Mouse (Mus musculus) C2C12 (cell line): Measurements from ENCODE around the gene Olfm1. TPM values are rescaled to one million over a fixed set of nuclear protein-coding genes. Genes with fewer than 3 reads are reported as not detected.

ENCODE experiments used
- H3K27me3 ChIP-seq: one replicate; pipeline ENCODE4 v1.6.1; 2011; ENCODE audit not compliant: control insufficient read depth, insufficient read depth, insufficient read length
- H3K36me3 ChIP-seq: one replicate; pipeline ENCODE4 v1.6.1; 2011; ENCODE audit not compliant: control insufficient read depth, insufficient read depth
- H3K4me3 ChIP-seq: one replicate; pipeline ENCODE4 v1.5.1; 2011; ENCODE audit warnings: mild to moderate bottlenecking, control low read depth; ENCODE audit not compliant: poor library complexity, insufficient read depth, severe bottlenecking
- H3K79me2 ChIP-seq: one replicate; pipeline ENCODE4 v1.6.1; 2011; ENCODE audit not compliant: control insufficient read depth, insufficient read depth
- H3K79me3 ChIP-seq: one replicate; pipeline ENCODE4 v1.6.1; 2011; ENCODE audit warnings: low read depth, control low read depth
- H3ac ChIP-seq: one replicate; pipeline ENCODE3; 2011; ENCODE audit warnings: low read depth; ENCODE audit not compliant: control insufficient read depth, insufficient read length
- CEBPB ChIP-seq: IDR thresholded peaks from one replicate; pipeline ENCODE4 v1.6.1; 2011; ENCODE audit warnings: low read depth, mild to moderate bottlenecking, control low read depth, moderate library complexity
- CTCF ChIP-seq: IDR thresholded peaks from one replicate; pipeline ENCODE4 v1.5.1; 2011; ENCODE audit not compliant: control insufficient read depth, insufficient read depth, insufficient read length
- FOSL1 ChIP-seq: IDR thresholded peaks from one replicate; pipeline ENCODE4 v1.8.0; 2011; ENCODE audit warnings: mild to moderate bottlenecking, low read length; ENCODE audit not compliant: poor library complexity, insufficient read depth, severe bottlenecking
- MAX ChIP-seq: IDR thresholded peaks from one replicate; pipeline ENCODE4 v1.6.1; 2011; ENCODE audit warnings: mild to moderate bottlenecking, control low read depth
- MYOD1 ChIP-seq: IDR thresholded peaks from one replicate; pipeline ENCODE4 v1.6.1; 2011; ENCODE audit warnings: low read depth; ENCODE audit not compliant: control insufficient read depth, insufficient read length
- MYOG ChIP-seq: IDR thresholded peaks from one replicate; pipeline ENCODE4 v1.6.1; 2011; ENCODE audit not compliant: control insufficient read depth, insufficient read length; ENCODE audit errors: extremely low read depth
- USF1 ChIP-seq: IDR thresholded peaks from one replicate; pipeline ENCODE4 v1.6.1; 2011; ENCODE audit warnings: low read depth, mild to moderate bottlenecking, control low read depth, moderate library complexity
- polyA plus RNA-seq: library from polyadenylated mRNA; unstranded; fragments of >200 nt; fragmentation: generic; extraction: Trizol; gene quantifications from one replicate; pipeline ENCODE4 v1.2.1, GENCODE M21; 2012; ENCODE audit warnings: missing spikeins

The Olfm1 gene
- polyA plus RNA-seq, 1 experiment, result 55.2 TPM

GRCm38 (mm10) chr2:28210273-28210672, 17.5 kb downstream of the Olfm1 start:
- Histone ChIP-seq H3K4me3 (no peak overlapping the region), H3ac (no peak overlapping the region), H3K36me3 (peaks cover 57% of the 10 kb centered on the region), H3K27me3 (no peaks in the 10 kb centered on the region), H3K79me3 (peaks cover 5% of the 10 kb centered on the region), H3K79me2 (peaks cover 25% of the 10 kb centered on the region)
- TF ChIP-seq MYOG (no peak), MAX (no peak)

- H3K4me3 ChIP-seq, result no peak overlapping the region
- no peaks in the 10 kb centered on the region for H3K27me3 ChIP-seq
- peaks cover 62% of the 10 kb centered on the region for H3K36me3 ChIP-seq
- peaks cover 3% of the 10 kb centered on the region for H3K79me3 ChIP-seq
- H3K79me2 ChIP-seq, result peaks cover 15% of the 10 kb centered on the region
- H3ac ChIP-seq, result no peak overlapping the region
- no peak for TF ChIP-seq FOSL1
Observed at GRCm38 (mm10) chr2:28211531-28212281, 18.9 kb downstream of the Olfm1 start.

GRCm38 (mm10) chr2:28212911-28213310, 20.1 kb downstream of the Olfm1 start:
- peaks cover 62% of the 10 kb centered on the region for H3K36me3 ChIP-seq
- peaks cover 3% of the 10 kb centered on the region for H3K79me3 ChIP-seq
- no peak overlapping the region for H3K4me3 ChIP-seq
- H3K27me3 ChIP-seq, result no peaks in the 10 kb centered on the region
- TF ChIP-seq FOSL1 (no peak), CEBPB (no peak), MYOD1 (no peak)
- H3K79me2 ChIP-seq, result peaks cover 6% of the 10 kb centered on the region
- H3ac ChIP-seq, result no peak overlapping the region

DNA sequence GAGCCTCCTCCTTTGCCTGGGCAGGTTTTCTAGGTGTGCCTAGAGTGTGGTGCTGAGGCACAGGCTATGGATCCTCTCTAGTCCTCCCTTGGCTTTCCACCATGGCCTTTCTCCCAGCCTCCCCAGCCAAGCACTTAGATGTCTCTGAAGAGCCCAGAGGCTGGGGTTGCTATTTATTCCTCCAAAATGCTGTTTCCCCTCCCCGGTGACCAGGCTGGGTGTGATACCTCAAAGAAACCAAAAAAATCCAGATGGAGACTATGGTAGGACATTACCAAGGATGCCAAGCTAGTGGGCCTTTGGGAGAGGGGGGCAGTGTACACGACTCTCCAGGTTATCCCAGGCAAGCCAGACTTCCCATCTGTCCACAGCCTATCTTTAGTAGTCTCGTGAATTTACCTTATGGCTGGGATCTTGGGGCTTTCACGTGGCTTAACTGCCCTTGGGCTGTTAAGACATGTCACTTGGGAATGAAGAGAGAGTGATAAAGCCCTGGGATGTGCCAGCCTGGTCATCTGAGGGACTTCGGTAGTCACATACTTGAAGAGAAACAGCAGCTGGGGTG, 23.5 kb downstream of the Olfm1 start:
- no peaks in the 10 kb centered on the region for H3K79me3 ChIP-seq
- peaks cover 34% of the 10 kb centered on the region for H3K36me3 ChIP-seq
- no peak overlapping the region for H3K4me3 ChIP-seq
- no peaks in the 10 kb centered on the region for H3K27me3 ChIP-seq
- no peak overlapping the region for H3ac ChIP-seq
- H3K79me2 ChIP-seq, result no peaks in the 10 kb centered on the region
- TF ChIP-seq USF1 (no peak), FOSL1 (no peak), CTCF (no peak), MAX (no peak), CEBPB (no peak)

- no peak overlapping the region for H3ac ChIP-seq
- no peak overlapping the region for H3K4me3 ChIP-seq
- no peaks in the 10 kb centered on the region for H3K79me2 ChIP-seq
- H3K79me3 ChIP-seq, result no peaks in the 10 kb centered on the region
- TF ChIP-seq USF1, result no peak
- no peak for TF ChIP-seq CEBPB
- no peak for TF ChIP-seq CTCF
- TF ChIP-seq MAX, result no peak
- TF ChIP-seq MYOD1, result no peak
- TF ChIP-seq MYOG, result no peak
- TF ChIP-seq FOSL1, result no peak
- no peaks in the 10 kb centered on the region for H3K27me3 ChIP-seq
- peaks cover 40% of the 10 kb centered on the region for H3K36me3 ChIP-seq
Observed at GRCm38 (mm10) chr2:28217783-28218182, 25.0 kb downstream of the Olfm1 start.

GRCm38 (mm10) chr2:28218651-28219356, 26.0 kb downstream of the Olfm1 start:
- H3K79me2 ChIP-seq, result no peaks in the 10 kb centered on the region
- H3K79me3 ChIP-seq, result no peaks in the 10 kb centered on the region
- no peaks in the 10 kb centered on the region for H3K27me3 ChIP-seq
- peaks cover 30% of the 10 kb centered on the region for H3K36me3 ChIP-seq
- H3ac ChIP-seq, result no peak overlapping the region
- H3K4me3 ChIP-seq, result no peak overlapping the region
- TF ChIP-seq MAX (no peak), MYOG (no peak), FOSL1 (no peak), CEBPB (no peak), MYOD1 (no peak), CTCF (no peak), USF1 (no peak)
